Mouse (Mus musculus): ENCODE data around the gene Cerkl. TPM values are rescaled to one million over a fixed set of nuclear protein-coding genes. Genes with fewer than 3 reads are reported as not detected.

Cerkl gene
- polyA plus RNA-seq, 1 experiment = not detected

DNA sequence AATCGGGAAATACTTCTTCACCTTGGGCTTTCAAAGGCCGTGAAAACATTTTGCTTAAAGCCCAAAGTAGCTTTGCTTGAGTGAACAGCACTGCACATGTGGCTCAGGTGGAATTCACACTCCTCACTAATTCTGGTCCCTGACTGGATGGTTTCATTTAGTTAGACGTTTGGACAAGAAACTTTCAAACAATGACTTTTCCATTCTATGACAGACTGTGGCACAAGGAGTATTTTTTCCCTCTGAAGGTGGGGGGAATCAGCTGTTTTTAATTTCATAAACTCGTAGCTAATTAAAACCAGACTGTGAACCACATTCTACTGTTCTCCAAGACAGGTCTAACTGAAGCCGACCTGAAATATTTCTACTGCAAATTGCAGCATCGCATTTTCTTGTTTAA, 28.6 kb downstream of the Cerkl start:
- TF ChIP-seq USF1 (IDR thresholded peaks at IDR 0.05; ENCODE audit: low read depth) (no peak), CTCF (IDR thresholded peaks at IDR 0.05; ENCODE audit: control insufficient read depth, insufficient read depth, insufficient read length) (no peak)
- no peaks in the 10 kb centered on the region for H3K79me2 ChIP-seq (ENCODE audit: control insufficient read depth, insufficient read depth)
- H3K4me3 ChIP-seq (ENCODE audit: insufficient read depth, poor library complexity, severe bottlenecking) = no peak overlapping the region
- H3K79me3 ChIP-seq (ENCODE audit: low read depth) = no peaks in the 10 kb centered on the region
- H3K27me3 ChIP-seq (ENCODE audit: control insufficient read depth, insufficient read depth, insufficient read length) = peaks cover 7% of the 10 kb centered on the region
- no peaks in the 10 kb centered on the region for H3K36me3 ChIP-seq (ENCODE audit: control insufficient read depth, insufficient read depth)
- H3ac ChIP-seq (ENCODE audit: control insufficient read depth, insufficient read length, low read depth) = no peak overlapping the region

DNA sequence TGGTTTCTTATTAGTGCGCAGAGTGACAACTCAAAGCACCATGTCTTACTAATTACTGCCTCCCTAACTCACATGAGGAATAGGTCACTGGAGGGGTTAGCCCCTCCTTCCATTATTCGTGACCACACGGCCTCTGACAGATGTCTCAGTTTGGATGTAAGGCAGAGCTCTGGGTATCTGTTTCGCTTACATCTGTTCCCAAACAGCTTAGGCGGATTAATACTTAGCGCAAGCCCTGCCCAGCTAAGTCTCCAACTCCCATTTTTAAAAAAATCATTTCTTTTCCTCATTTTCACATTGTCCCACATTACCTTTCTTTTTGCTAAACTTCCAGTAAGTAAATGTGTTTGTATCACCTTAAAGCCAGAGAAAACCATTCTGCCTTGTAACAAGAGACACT, 34.9 kb downstream of the Cerkl start:
- Histone ChIP-seq H3ac (ENCODE audit: control insufficient read depth, insufficient read length, low read depth) (no peak overlapping the region), H3K36me3 (ENCODE audit: control insufficient read depth, insufficient read depth) (no peaks in the 10 kb centered on the region), H3K27me3 (ENCODE audit: control insufficient read depth, insufficient read depth, insufficient read length) (no peaks in the 10 kb centered on the region), H3K79me2 (ENCODE audit: control insufficient read depth, insufficient read depth) (no peaks in the 10 kb centered on the region), H3K79me3 (ENCODE audit: low read depth) (no peaks in the 10 kb centered on the region), H3K4me3 (ENCODE audit: insufficient read depth, poor library complexity, severe bottlenecking) (no peak overlapping the region)
- TF ChIP-seq FOSL1 (IDR thresholded peaks at IDR 0.05; ENCODE audit: insufficient read depth, low read length, poor library complexity, severe bottlenecking) (no peak), MYOD1 (IDR thresholded peaks at IDR 0.05; ENCODE audit: control insufficient read depth, insufficient read length, low read depth) (no peak), CEBPB (IDR thresholded peaks at IDR 0.05; ENCODE audit: low read depth) (no peak), MYOG (IDR thresholded peaks at IDR 0.05; ENCODE audit: control insufficient read depth, extremely low read depth, insufficient read length) (no peak), USF1 (IDR thresholded peaks at IDR 0.05; ENCODE audit: low read depth) (no peak), MAX (IDR thresholded peaks at IDR 0.05) (no peak), CTCF (IDR thresholded peaks at IDR 0.05; ENCODE audit: control insufficient read depth, insufficient read depth, insufficient read length) (no peak)

DNA sequence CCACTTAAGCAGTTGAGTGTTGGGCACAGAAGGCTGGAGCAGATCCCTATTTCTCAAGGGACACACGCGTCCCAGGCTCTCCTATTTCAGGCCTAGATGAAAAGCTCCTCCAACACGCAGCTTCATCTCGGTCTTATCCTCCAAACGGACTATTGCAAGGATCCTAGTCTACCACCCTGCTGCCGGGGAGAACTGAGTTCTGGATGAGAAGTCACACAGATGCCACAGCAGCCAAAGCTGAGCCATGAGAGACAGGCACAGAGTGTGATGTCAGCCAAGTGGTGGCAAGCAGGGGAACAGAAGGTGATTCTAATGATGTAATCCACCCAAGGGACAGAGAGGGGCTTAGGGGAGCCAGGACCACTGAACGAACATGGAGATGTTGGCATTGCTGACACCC, 42.1 kb downstream of the Cerkl start:
- no peaks in the 10 kb centered on the region for H3K79me3 ChIP-seq (ENCODE audit: low read depth)
- H3K79me2 ChIP-seq (ENCODE audit: control insufficient read depth, insufficient read depth) = no peaks in the 10 kb centered on the region
- H3K36me3 ChIP-seq (ENCODE audit: control insufficient read depth, insufficient read depth) = no peaks in the 10 kb centered on the region
- no peaks in the 10 kb centered on the region for H3K27me3 ChIP-seq (ENCODE audit: control insufficient read depth, insufficient read depth, insufficient read length)
- H3K4me3 ChIP-seq (ENCODE audit: insufficient read depth, poor library complexity, severe bottlenecking) = no peak overlapping the region
- no peak overlapping the region for H3ac ChIP-seq (ENCODE audit: control insufficient read depth, insufficient read length, low read depth)
- no peak for TF ChIP-seq CEBPB (IDR thresholded peaks at IDR 0.05; ENCODE audit: low read depth)
- no peak for TF ChIP-seq CTCF (IDR thresholded peaks at IDR 0.05; ENCODE audit: control insufficient read depth, insufficient read depth, insufficient read length)
- no peak for TF ChIP-seq USF1 (IDR thresholded peaks at IDR 0.05; ENCODE audit: low read depth)
- TF ChIP-seq FOSL1 (IDR thresholded peaks at IDR 0.05; ENCODE audit: insufficient read depth, low read length, poor library complexity, severe bottlenecking) = no peak
- no peak for TF ChIP-seq MYOG (IDR thresholded peaks at IDR 0.05; ENCODE audit: control insufficient read depth, extremely low read depth, insufficient read length)
- no peak for TF ChIP-seq MYOD1 (IDR thresholded peaks at IDR 0.05; ENCODE audit: control insufficient read depth, insufficient read length, low read depth)
- TF ChIP-seq MAX (IDR thresholded peaks at IDR 0.05) = no peak

DNA sequence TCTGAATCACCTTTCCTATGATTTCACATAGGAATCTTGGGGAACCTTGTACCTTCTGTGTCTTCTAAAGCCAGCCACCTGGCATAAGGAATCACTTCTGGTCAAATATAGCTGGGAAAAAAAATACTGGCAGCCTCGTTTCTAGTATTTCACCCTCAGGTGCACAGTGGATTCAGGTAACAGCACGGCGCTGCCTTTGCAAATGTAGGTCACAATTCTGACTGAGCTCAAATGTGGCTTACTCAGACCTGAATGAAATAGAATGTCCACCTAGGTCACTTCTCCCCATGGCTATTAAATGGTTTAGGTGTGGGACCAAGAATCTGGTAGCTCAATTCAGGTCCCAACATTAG, 45.7 kb downstream of the Cerkl start:
- H3K4me3 ChIP-seq (ENCODE audit: insufficient read depth, poor library complexity, severe bottlenecking) = no peak overlapping the region
- H3K79me2 ChIP-seq (ENCODE audit: control insufficient read depth, insufficient read depth) = no peaks in the 10 kb centered on the region
- H3K36me3 ChIP-seq (ENCODE audit: control insufficient read depth, insufficient read depth) = no peaks in the 10 kb centered on the region
- no peaks in the 10 kb centered on the region for H3K27me3 ChIP-seq (ENCODE audit: control insufficient read depth, insufficient read depth, insufficient read length)
- TF ChIP-seq MYOD1 (IDR thresholded peaks at IDR 0.05; ENCODE audit: control insufficient read depth, insufficient read length, low read depth) (no peak), CEBPB (IDR thresholded peaks at IDR 0.05; ENCODE audit: low read depth) (no peak), MAX (IDR thresholded peaks at IDR 0.05) (no peak), USF1 (IDR thresholded peaks at IDR 0.05; ENCODE audit: low read depth) (no peak), FOSL1 (IDR thresholded peaks at IDR 0.05; ENCODE audit: insufficient read depth, low read length, poor library complexity, severe bottlenecking) (no peak), CTCF (IDR thresholded peaks at IDR 0.05; ENCODE audit: control insufficient read depth, insufficient read depth, insufficient read length) (no peak), MYOG (IDR thresholded peaks at IDR 0.05; ENCODE audit: control insufficient read depth, extremely low read depth, insufficient read length) (no peak)
- no peak overlapping the region for H3ac ChIP-seq (ENCODE audit: control insufficient read depth, insufficient read length, low read depth)
- H3K79me3 ChIP-seq (ENCODE audit: low read depth) = no peaks in the 10 kb centered on the region

DNA sequence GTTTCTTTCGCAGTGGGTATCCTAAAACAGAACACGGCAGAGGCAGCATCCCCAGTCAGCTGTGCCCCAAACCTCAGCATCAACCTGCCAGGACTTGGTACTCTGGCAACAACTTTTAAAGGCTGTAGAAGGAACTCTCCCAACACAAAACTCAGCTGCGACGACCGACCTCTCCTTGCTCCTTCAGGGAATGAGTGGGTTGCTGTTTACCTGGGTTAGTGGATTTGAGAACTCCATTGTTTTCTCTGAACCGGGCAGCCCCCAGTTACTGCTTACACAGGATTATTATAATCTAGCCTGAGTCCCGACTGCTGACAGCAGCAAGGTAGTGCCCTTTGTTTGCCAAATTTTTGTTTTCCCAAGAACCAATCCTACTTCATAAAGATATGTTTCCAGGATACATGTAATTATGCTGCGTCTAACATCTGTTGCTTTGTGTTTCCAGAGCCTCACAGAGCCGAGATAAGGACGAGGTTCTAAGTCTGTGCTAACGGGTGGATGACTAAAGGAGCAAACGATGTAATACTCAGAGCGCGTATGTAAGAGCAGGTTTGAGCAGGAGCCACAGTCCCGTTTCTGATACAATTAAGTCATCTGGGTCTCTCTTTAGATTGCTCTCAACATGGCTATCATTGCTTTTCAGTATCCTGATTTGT, 46.2 kb downstream of the Cerkl start:
- H3K79me2 ChIP-seq (ENCODE audit: control insufficient read depth, insufficient read depth) = no peaks in the 10 kb centered on the region
- no peaks in the 10 kb centered on the region for H3K36me3 ChIP-seq (ENCODE audit: control insufficient read depth, insufficient read depth)
- no peaks in the 10 kb centered on the region for H3K27me3 ChIP-seq (ENCODE audit: control insufficient read depth, insufficient read depth, insufficient read length)
- no peaks in the 10 kb centered on the region for H3K79me3 ChIP-seq (ENCODE audit: low read depth)
- TF ChIP-seq MAX (IDR thresholded peaks at IDR 0.05) = no peak
- no peak for TF ChIP-seq CEBPB (IDR thresholded peaks at IDR 0.05; ENCODE audit: low read depth)
- no peak for TF ChIP-seq USF1 (IDR thresholded peaks at IDR 0.05; ENCODE audit: low read depth)
- TF ChIP-seq MYOD1 (IDR thresholded peaks at IDR 0.05; ENCODE audit: control insufficient read depth, insufficient read length, low read depth) = no peak
- no peak for TF ChIP-seq FOSL1 (IDR thresholded peaks at IDR 0.05; ENCODE audit: insufficient read depth, low read length, poor library complexity, severe bottlenecking)
- no peak for TF ChIP-seq CTCF (IDR thresholded peaks at IDR 0.05; ENCODE audit: control insufficient read depth, insufficient read depth, insufficient read length)
- TF ChIP-seq MYOG (IDR thresholded peaks at IDR 0.05; ENCODE audit: control insufficient read depth, extremely low read depth, insufficient read length) = no peak
- no peak overlapping the region for H3K4me3 ChIP-seq (ENCODE audit: insufficient read depth, poor library complexity, severe bottlenecking)
- H3ac ChIP-seq (ENCODE audit: control insufficient read depth, insufficient read length, low read depth) = no peak overlapping the region

All from C2C12 (cell line).